Mouse (Mus musculus) heart, postnatal 0 days (tissue): Measurements from ENCODE around the gene Nkx2-5.

Experiments
- CTCF ChIP-seq: IDR thresholded peaks from 2 replicates; pipeline ENCODE4 v1.5.1; 2016; ENCODE audit warnings: antibody characterized with exemption, control low read depth, low read depth
- EP300 ChIP-seq: IDR thresholded peaks from 2 replicates; pipeline ENCODE4 v1.6.1; 2016; ENCODE audit warnings: antibody characterized with exemption, low read depth

DNA sequence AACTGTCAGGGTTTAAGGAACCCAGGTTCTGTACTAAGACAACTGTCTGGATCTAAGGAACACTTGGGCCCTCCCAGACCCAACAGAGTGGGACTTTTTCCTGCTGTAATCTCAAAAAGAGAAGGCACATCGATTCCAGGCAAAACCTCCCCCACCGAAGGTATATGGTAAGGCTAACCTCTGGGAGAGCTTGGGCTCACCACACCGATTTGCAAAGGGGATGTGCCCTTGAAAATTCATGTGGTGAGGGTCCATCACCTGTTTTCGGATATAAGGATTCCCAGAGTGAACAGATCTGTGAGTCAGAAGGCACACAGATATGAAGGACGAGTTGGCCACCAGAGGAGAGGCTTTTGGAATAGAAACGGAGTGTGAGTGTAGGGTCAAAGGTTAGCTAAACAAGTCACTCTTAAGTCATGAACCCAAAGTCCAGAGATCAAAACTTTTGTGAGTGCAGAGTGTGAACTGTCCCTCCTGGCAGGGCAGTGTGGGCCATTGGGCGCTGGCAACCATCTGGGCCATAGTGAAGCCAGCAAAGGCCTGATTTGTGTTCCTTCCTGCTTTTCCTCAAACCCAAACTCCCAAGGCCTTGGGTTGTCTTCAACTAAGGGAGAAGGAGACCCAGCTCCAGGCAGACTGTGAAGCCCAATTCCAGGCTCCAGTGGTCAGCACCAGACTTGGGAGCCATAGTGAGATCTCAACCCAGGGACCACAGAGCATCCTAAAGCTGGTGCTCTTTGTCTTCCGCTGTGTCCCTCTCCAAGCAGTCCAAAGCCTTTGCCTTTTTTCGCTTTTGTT, 2.2 kb downstream of the Nkx2-5 start:
- TF ChIP-seq CTCF = no peak
- no peak for TF ChIP-seq EP300
